Mouse (Mus musculus) CH12.LX (cell line): Measurements from ENCODE around the gene Ghr.

Experiments used
- CTCF ChIP-seq, 2 experiments: IDR thresholded peaks in 1 of 2; conservative IDR thresholded peaks in 1 of 2; 2 replicates each; pipeline ENCODE4 v1.5.1; 2011 to 2012; ENCODE audit warnings: low read depth in 2 of 2, low read length in 2 of 2, improper control_type of control experiment in 1 of 2, inconsistent platforms in 1 of 2, mild to moderate bottlenecking in 1 of 2, moderate library complexity in 1 of 2
- E2F4 ChIP-seq: IDR thresholded peaks from 2 replicates; pipeline ENCODE4 v1.6.1; 2011; ENCODE audit warnings: low read depth, low read length, improper control_type of control experiment; ENCODE audit not compliant: insufficient replicate concordance
- NRF1 ChIP-seq: IDR thresholded peaks from 2 replicates; pipeline ENCODE4 v1.6.1; 2014; ENCODE audit warnings: low read depth, mild to moderate bottlenecking, inconsistent platforms, low read length, improper control_type of control experiment, moderate library complexity
- PAX5 ChIP-seq: IDR thresholded peaks from 2 replicates; pipeline ENCODE4 v1.6.1; 2012; ENCODE audit warnings: low read length, inconsistent platforms, mixed read lengths
- POLR2AphosphoS2 ChIP-seq: IDR thresholded peaks from 2 replicates; pipeline ENCODE4 v1.6.1; 2011; ENCODE audit warnings: low read depth, low read length, improper control_type of control experiment
- SIN3A ChIP-seq: IDR thresholded peaks from 2 replicates; pipeline ENCODE4 v1.6.1; 2012; ENCODE audit warnings: low read length, improper control_type of control experiment, inconsistent platforms
- ZMIZ1 ChIP-seq: IDR thresholded peaks from 2 replicates; pipeline ENCODE4 v1.6.1; 2012; ENCODE audit warnings: low read depth, mild to moderate bottlenecking, inconsistent platforms, low read length, improper control_type of control experiment

DNA sequence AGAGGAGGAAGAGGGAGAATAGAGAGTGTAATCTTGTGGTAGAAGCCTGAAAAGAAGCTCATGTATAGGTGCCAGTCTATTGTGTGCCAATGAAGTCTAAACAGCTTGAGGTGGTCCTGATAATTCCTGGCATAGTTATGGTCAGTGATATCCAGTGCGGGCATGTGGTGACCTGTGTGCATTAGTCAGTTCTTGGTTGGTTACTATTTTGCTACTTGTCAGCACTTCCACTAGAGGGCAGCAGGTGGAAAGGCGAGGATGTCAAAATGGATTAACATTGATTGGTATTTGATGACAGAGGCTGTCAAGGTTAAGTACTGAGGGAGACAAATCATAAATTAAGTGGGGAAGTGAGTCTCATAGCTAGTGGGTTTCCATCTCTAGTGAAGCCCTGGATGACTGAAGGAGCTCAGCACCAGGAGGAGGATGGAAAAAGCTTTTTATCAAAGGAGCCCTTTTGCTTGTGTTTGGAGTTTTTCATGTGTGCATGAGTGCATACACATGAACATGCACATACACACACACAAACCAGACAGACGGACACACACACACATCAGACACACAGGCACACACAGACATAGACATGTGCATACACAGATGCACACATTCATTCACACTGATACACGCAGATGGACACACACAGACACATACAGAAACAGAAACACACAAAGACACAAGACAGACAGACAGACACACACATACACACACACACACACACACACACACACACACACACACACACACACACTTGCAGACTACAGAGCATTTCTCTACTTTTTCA lies 141.6 kb downstream of the Ghr start:
- TF ChIP-seq E2F4 = no peak
- TF ChIP-seq ZMIZ1 = no peak
- no peak for TF ChIP-seq SIN3A
- TF ChIP-seq POLR2AphosphoS2 = no peak
- TF ChIP-seq CTCF (conservative IDR thresholded peaks at IDR 0.05 in 1 of 2, IDR thresholded peaks at IDR 0.05 in 1 of 2; ENCODE audit: low read depth in 2 of 2, low read length in 2 of 2) = peak; percentile 61 to 74
- TF ChIP-seq PAX5 = no peak
- no peak for TF ChIP-seq NRF1
